Mouse (Mus musculus) retina, adult 2 months (tissue): ENCODE data around the gene Crtc1.
A peak's percentile ranks its signal among the peaks of the same experiment; 100 is the strongest.

ENCODE experiments used
- DNase-seq: peaks from one replicate; pipeline ENCODE4 v3.0.0-alpha.2; 2012; ENCODE audit warnings: low read depth, low spot score

The Crtc1 gene

GRCm38 (mm10) chr8:70439055-70439847 lies at the start of gene Crtc1:
Gene Crtc1, minus strand, starts transcription at chr8:70439579.
- DNase-seq, result peak; percentile 96

DNA sequence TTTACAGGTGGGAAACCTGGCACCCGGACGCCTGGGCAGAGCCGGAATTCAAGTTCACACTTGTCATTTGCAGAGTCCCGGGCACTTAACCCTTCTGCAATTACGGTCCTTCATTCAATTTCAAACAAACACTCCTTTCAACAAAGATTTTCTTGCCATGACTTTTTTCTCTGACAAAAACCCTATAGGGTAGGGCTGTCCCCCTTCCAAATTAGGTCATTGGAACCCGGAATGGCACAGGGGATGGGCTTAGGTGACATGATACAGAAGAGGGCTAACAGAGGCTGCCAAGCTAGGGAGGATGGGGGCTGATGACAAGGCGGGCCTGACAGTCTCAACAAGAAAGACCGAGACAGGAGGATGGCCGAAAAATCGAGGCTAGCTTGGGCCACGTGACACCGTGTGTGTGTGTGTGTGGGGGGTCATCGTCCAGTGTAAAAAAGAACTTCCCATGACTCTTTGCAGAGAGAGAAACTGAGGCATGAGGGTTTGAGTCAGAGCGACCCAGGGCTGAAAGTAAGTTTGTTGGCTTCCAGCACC lies 49.6 kb upstream of the Crtc1 start:
- DNase-seq, result no peak

DNA sequence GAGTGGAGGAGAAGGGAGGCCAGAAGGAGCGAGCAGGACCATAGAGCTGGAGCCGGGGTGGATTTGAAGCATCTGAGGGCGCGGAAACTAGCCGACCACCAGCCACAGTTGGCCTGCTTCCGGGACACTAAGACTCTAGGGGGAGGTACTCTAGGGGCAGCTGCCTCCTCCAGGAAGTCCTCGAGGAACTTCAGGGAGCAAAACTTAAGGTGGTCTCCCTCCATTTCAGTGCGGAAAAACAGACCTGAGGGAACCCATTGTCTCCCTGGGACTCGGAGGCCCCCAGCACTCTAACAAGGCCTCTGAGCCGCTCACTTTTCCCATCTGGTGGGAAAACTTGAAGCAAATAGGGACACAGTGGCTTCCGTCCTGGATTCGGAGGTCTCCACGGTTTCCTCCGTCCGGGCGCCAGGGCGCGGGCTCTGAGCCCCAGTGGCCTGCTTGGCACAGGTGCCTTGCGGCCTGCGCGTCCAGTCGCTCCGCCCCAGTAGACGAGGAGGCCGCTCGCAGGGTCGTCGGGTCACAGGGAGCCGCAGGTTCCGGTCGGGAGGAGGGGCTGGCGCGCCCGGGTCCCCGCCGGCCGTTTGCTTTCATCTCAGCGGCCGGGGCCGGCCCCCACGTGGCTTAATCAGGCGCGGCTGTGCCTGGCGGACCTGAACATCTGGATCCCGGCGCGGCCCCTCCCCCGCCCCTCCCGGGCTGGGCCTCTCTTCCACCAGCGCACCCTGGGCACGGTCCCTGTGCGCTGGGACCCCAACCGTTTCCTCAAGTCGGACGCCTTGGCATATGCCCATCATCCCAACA lies 48.8 kb upstream of the Crtc1 start:
- DNase-seq, result no peak

- no peak for DNase-seq
These were observed 47.7 kb upstream of the Crtc1 start, which contains the start of gene Tmem59l for GRCm38 (mm10) chr8:70486941-70487520. Gene Tmem59l, minus strand, starts transcription at chr8:70487358.

GRCm38 (mm10) chr8:70486191-70486681 lies 46.9 kb upstream of the Crtc1 start:
- DNase-seq, result no peak

DNA sequence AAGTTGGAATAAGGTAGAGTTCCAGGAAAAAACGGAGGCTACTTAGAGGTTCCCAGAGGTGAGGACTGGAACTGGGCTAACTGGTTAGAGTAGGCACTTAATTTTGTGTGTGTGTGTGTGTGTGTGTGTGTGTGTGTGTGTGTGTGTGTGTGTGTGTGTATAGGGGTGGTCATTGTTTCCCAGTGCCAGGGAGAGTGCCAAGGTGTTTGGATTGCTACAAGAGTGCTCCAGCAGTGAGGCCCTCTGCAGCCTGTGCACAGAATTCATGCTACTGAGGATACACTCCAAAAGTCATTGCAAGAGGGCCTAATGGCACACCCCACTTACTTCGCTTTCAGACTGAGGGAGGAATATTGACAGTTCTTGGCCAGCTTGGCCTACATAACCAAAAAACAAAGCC lies 43.6 kb upstream of the Crtc1 start:
- no peak for DNase-seq

DNA sequence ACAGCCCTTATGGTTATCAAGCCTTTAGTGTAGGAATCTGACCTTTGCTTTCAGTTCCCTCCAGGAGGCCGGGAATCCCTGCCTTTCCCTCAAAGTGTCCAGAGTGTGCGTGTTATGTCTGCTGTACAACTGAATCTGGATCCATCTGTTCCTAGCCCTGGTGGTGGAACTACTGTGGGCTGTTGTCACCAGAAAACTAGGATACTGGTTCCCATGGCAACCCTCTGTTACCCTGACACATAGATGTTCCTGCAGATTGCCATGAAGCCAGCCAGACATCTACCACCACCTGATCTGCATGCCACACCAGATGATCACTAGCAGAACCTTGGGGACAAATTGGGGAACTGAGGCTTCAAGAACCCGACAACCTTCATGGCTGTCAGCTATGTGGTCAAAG lies 42.5 kb upstream of the Crtc1 start:
- no peak for DNase-seq

- DNase-seq, result no peak
These were observed 38.0 kb upstream of the Crtc1 start for GRCm38 (mm10) chr8:70477269-70477982.

- peak; percentile 76 for DNase-seq
These were observed 37.2 kb upstream of the Crtc1 start, which contains the start of gene Klhl26 for GRCm38 (mm10) chr8:70476333-70477268. Gene Klhl26, minus strand, starts transcription at chr8:70476968.

DNA sequence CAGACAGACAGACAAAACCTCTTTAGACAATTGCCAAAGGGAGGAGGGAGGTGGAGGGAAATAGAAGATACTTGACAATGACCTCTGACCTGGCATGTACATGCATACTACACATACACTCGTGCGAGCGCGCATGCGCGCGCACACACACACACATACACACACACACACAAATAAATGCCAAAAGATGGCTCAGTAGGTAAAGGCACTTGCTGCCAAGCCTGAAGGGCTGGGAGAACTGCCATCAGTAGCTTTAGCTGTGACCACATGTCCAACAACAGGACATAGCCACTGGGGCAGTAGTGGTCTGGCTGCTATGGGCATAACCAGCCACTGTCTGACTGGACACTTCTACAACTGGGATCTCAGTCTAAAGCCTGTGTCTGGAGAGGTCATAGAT lies 32.5 kb upstream of the Crtc1 start:
- DNase-seq, result no peak

GRCm38 (mm10) chr8:70469938-70470337 lies 30.6 kb upstream of the Crtc1 start:
- no peak for DNase-seq

GRCm38 (mm10) chr8:70469295-70469916 lies 30.0 kb upstream of the Crtc1 start:
- no peak for DNase-seq

- DNase-seq, result no peak
These were observed 29.4 kb upstream of the Crtc1 start for GRCm38 (mm10) chr8:70468733-70469132.

- no peak for DNase-seq
These were observed 28.5 kb upstream of the Crtc1 start for GRCm38 (mm10) chr8:70467907-70468306.

DNA sequence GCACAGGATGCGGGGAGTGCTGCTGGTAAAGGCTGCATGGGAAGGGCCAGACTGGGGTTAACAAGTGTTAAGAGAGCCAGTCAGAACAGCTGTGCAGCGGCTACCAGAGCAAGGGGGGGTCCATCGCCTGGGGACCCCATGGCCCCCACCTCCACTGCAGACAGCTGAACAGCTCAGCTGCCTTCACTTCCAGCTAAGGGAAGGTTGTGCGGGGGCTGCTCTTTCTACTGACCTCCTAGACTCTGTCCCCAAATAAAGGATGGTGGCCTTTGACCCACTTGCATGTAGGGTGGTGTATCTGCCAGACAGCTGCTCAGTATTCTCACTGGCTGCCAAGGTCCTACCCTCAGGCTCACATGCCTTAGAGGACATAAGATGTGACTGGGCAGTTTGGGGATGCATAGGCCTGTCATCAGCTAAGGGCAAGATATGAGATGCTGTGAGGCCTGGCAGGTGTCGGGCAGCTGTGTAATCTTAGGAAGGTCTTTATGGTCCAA lies 27.9 kb upstream of the Crtc1 start:
- DNase-seq, result no peak

DNA sequence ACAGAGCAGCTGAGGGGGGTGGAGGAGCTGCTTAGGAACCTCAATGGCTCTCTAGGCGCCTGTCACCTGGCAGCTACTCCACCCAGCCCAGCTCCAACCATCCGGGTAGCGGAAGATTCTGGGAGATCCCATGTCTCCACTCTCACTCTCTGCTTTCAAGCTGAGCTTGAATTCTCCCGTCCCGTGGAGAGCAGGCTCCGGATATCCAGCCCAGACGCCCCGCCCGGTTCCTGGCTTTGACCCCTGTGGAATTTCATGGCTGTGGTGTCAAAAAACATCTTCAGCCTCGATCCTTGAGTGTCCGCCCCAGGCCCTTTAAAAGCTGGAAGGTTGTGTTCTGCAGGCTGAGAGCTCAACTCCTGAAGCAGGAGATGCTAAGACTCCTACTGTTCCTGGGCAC lies 27.4 kb upstream of the Crtc1 start:
- no peak for DNase-seq

DNA sequence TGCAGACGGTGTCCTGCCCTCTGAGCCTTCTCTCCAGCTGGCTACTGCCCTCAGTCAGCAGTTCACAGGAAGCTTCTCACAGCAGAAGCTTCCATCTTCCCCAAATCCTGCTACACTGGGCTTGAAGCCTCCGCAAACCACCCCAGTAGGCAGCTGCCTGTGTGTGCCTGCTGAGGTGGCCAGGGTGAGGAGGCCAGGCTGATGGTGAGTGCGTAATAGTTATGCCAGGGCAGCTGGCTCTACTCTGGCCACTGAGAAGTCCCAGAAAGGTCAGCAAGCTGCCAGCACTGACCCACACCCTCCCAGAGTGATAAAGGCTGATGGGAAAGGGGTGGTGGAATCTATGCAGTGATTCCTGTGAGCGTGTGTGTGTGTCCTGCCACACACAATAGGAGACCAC lies 26.9 kb upstream of the Crtc1 start:
- DNase-seq, result no peak

DNA sequence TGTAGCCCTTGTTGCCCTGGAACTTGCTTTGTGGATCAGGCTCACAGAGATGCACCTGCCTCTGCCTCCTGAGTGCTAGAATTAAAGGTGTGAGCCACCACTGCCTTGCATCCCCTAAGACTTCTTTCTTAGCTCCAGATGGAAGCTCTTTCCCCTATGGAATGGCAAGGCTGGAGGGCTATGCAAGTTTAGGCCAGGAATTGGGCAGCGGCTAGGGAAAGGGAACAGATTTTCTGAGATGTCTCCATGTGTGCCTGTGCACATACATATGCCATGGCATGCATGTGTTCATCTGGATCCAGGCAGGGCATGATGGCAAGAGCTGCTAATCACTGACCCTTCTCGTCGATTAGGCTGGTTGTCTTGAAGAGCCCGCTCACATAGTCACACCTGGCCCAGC lies 26.3 kb upstream of the Crtc1 start:
- no peak for DNase-seq

GRCm38 (mm10) chr8:70464162-70464561 lies 24.8 kb upstream of the Crtc1 start:
- DNase-seq, result no peak

- no peak for DNase-seq
These were observed 23.9 kb upstream of the Crtc1 start for GRCm38 (mm10) chr8:70463306-70463705.
